In genomic region chr8:78267894-78268411, GRCm38 (mm10) we compare ENCODE assay signal across 13 mouse cellular contexts. TPM values are rescaled to one million over a fixed set of nuclear protein-coding genes. Genes with fewer than 3 reads are reported as not detected.
DNase-seq lines count a peak whose midpoint lies in the region; ATAC-seq and TF ChIP-seq lines count a peak whose summit lies in the region.
"Had no signal": no experiment of that assay in that cellular context is flagged by ENCODE, and none has a peak within 500 bp of the region (broad histone marks: within the 10 kb centered on the region; RNA-seq: fewer than 3 reads in every experiment).

No protein-coding gene starts in this region.

- peak; percentile 22 for DNase-seq in forebrain, embryonic 10.5 days (ENCODE audit: extremely low spot score, low spot score)
- DNase-seq in forebrain, postnatal 0 days = no peak
- peak; percentile 40 for DNase-seq in lung, embryonic 14.5 days
- DNase-seq in lung, postnatal 10 days = no peak
- peak; percentile 48 for DNase-seq in forelimb bud, embryonic 11.5 days (ENCODE audit: low read depth, low spot score)
- no peak for DNase-seq in layer of hippocampus, postnatal 25 days (ENCODE audit: extremely low spot score in 1 of 2, low spot score in 1 of 2)
- DNase-seq in left cerebral cortex, postnatal 36 days (ENCODE audit: low spot score in 2 of 2) = no peak

- H3K27me3 ChIP-seq in forebrain, embryonic 10.5 days (ENCODE audit: poor library complexity, severe bottlenecking) = peaks cover 14% of the 10 kb centered on the region; the same call in 1 of the 2 replicates
- no peaks in the 10 kb centered on the region for H3K27me3 ChIP-seq in forebrain, postnatal 0 days (ENCODE audit: insufficient read depth, low read length)
- H3K27me3 ChIP-seq in lung, embryonic 14.5 days (ENCODE audit: insufficient read depth, low read length) = no peaks in the 10 kb centered on the region
- H3K27me3 ChIP-seq in midbrain, embryonic 15.5 days (replicated peaks) = no peaks in the 10 kb centered on the region
- H3K27me3 ChIP-seq: embryonic facial prominence, embryonic 12.5 days; limb, embryonic 15.5 days had no signal

- H3K4me1 ChIP-seq in forebrain, embryonic 10.5 days = peaks cover 15% of the 10 kb centered on the region
- H3K4me1 ChIP-seq in forebrain, postnatal 0 days (ENCODE audit: insufficient read depth) = no peaks in the 10 kb centered on the region
- no peaks in the 10 kb centered on the region for H3K4me1 ChIP-seq in lung, embryonic 14.5 days (ENCODE audit: insufficient read depth)
- H3K4me1 ChIP-seq in midbrain, embryonic 15.5 days = peaks cover 14% of the 10 kb centered on the region

- ATAC-seq in forebrain, postnatal 0 days = no peak
- peak; percentile 49; the same call in 1 of the 2 replicates for ATAC-seq in lung, embryonic 14.5 days (ENCODE audit: insufficient read depth)
- ATAC-seq in midbrain, embryonic 15.5 days (replicated peaks) = peak; percentile 80

- 5% methylated on average over 7 of the region's 7 CpGs for WGBS in forebrain, embryonic 10.5 days
- 7% methylated on average over 7 of the region's 7 CpGs for WGBS in forebrain, postnatal 0 days
- WGBS in lung, embryonic 14.5 days = 17% methylated on average over 7 of the region's 7 CpGs
- 5% methylated on average over 7 of the region's 7 CpGs for WGBS in midbrain, embryonic 15.5 days

- no peak for TF ChIP-seq CTCF in forebrain, postnatal 0 days (IDR thresholded peaks at IDR 0.05; ENCODE audit: low read depth)
- TF ChIP-seq CTCF in lung, embryonic 14.5 days (IDR thresholded peaks at IDR 0.05; ENCODE audit: low read depth) = peak; percentile 28; the same call in 1 of the 2 replicates

- no peak overlapping the region for H3K4me2 ChIP-seq in forebrain, postnatal 0 days (ENCODE audit: low read depth)
- no peak overlapping the region for H3K4me2 ChIP-seq in lung, embryonic 14.5 days
- peak overlapping the region; percentile 11; the same call in 1 of the 2 replicates for H3K4me2 ChIP-seq in midbrain, embryonic 15.5 days
- H3K4me2 ChIP-seq: embryonic facial prominence, embryonic 12.5 days; limb, embryonic 15.5 days had no signal

- H3K36me3 ChIP-seq in forebrain, embryonic 10.5 days (replicated peaks) = no peaks in the 10 kb centered on the region
- H3K36me3 ChIP-seq in forebrain, postnatal 0 days (ENCODE audit: insufficient read depth) = no peaks in the 10 kb centered on the region
- no peaks in the 10 kb centered on the region for H3K36me3 ChIP-seq in lung, embryonic 14.5 days (ENCODE audit: insufficient read depth)
- no peaks in the 10 kb centered on the region for H3K36me3 ChIP-seq in midbrain, embryonic 15.5 days (replicated peaks)
- H3K36me3 ChIP-seq: embryonic facial prominence, embryonic 12.5 days; limb, embryonic 15.5 days had no signal

- no peak overlapping the region for H3K9ac ChIP-seq in forebrain, postnatal 0 days
- H3K9ac ChIP-seq in lung, embryonic 14.5 days = no peak overlapping the region
- H3K9ac ChIP-seq in midbrain, embryonic 15.5 days = no peak overlapping the region
- H3K9ac ChIP-seq: embryonic facial prominence, embryonic 12.5 days; limb, embryonic 15.5 days had no signal

- intact Hi-C loops in left cerebral cortex, postnatal 36 days (cut with DNase I) = no loop called here

- H3K27ac ChIP-seq in forebrain, embryonic 10.5 days = no peak overlapping the region
- H3K27ac ChIP-seq in forebrain, postnatal 0 days (ENCODE audit: low read depth, low read length) = no peak overlapping the region
- no peak overlapping the region for H3K27ac ChIP-seq in lung, embryonic 14.5 days (ENCODE audit: low read depth)
- H3K27ac ChIP-seq in midbrain, embryonic 15.5 days = no peak overlapping the region
- H3K27ac ChIP-seq: embryonic facial prominence, embryonic 12.5 days; limb, embryonic 15.5 days; macrophage had no signal

- H3K4me3 ChIP-seq in forebrain, embryonic 10.5 days = peak overlapping the region; percentile 26; the same call in 1 of the 2 replicates
- H3K4me3 ChIP-seq in forebrain, postnatal 0 days (ENCODE audit: low read depth, low read length) = no peak overlapping the region
- no peak overlapping the region for H3K4me3 ChIP-seq in lung, embryonic 14.5 days (ENCODE audit: low read depth, low read length)
- H3K4me3 ChIP-seq in midbrain, embryonic 15.5 days = no peak overlapping the region
- H3K4me3 ChIP-seq: embryonic facial prominence, embryonic 12.5 days; limb, embryonic 15.5 days had no signal

- no peaks in the 10 kb centered on the region for H3K9me3 ChIP-seq in forebrain, embryonic 10.5 days
- no peaks in the 10 kb centered on the region for H3K9me3 ChIP-seq in forebrain, postnatal 0 days (ENCODE audit: low read length)
- no peaks in the 10 kb centered on the region for H3K9me3 ChIP-seq in lung, embryonic 14.5 days (ENCODE audit: low read depth, low read length)
- no peaks in the 10 kb centered on the region for H3K9me3 ChIP-seq in midbrain, embryonic 15.5 days
- H3K9me3 ChIP-seq: embryonic facial prominence, embryonic 12.5 days; limb, embryonic 15.5 days had no signal

RNA-seq across cellular contexts. Expression of gene Ttc29, which starts 54.9 kb away (rescaled TPM):
- 0.21 TPM in 1 of 2 replicates, not detected in the other for polyA plus RNA-seq in forebrain, embryonic 10.5 days (2016; fragmentation: Nextera tagmentation; extraction: Ambion mirVana)
- total RNA-seq in forebrain, postnatal 0 days (2014; rRNA removed) = 1.1 and 1.6 TPM in 2 replicates
- 0.83 and 1.5 TPM in 2 replicates for polyA plus RNA-seq in forebrain, postnatal 0 days (2015; fragmentation: Nextera tagmentation; extraction: Ambion mirVana)
- 0.23 TPM in 1 of 2 replicates, not detected in the other for polyA plus RNA-seq in lung, embryonic 14.5 days (2014; fragmentation: Nextera tagmentation; extraction: Ambion mirVana)
- 0.98 TPM in 2 replicates for polyA plus RNA-seq in midbrain, embryonic 15.5 days (2015; fragmentation: Nextera tagmentation; extraction: Ambion mirVana)
- under 1 TPM in 1 of 2 experiments, not detected in 1; 0.20 TPM for total RNA-seq in layer of hippocampus, postnatal 25 days (2021)
- under 1 TPM in 1 of 2 experiments, not detected in 1; 0.74 TPM for total RNA-seq in left cerebral cortex, postnatal 36 days (2021)
- total RNA-seq: gastrocnemius, adult 8-10 months had no signal
- polyA plus RNA-seq: embryonic facial prominence, embryonic 12.5 days; large intestine, adult 2 months; macrophage had no signal

Comparison
In these comparisons a context has a peak if more than half of its experiments do, and no peak if none do; other contexts are left out.
1. DNase-seq: peak in forebrain, embryonic 10.5 days (single experiment), lung, embryonic 14.5 days (single experiment) and forelimb bud, embryonic 11.5 days (single experiment); none in forebrain, postnatal 0 days (single experiment), lung, postnatal 10 days (single experiment), layer of hippocampus, postnatal 25 days (0 of 2) and left cerebral cortex, postnatal 36 days (0 of 2).